Mouse (Mus musculus) midbrain, embryonic 10.5 days (tissue): ENCODE measurements around the gene Tsn. TPM values are rescaled to one million over a fixed set of nuclear protein-coding genes. Genes with fewer than 3 reads are reported as not detected.

Experiments used
- DNase-seq: peaks from one replicate; pipeline ENCODE4 v3.0.0-alpha.2; 2017; ENCODE audit warnings: low spot score
- H3K27ac ChIP-seq: fragments of 300-500 bp; sonication (generic); replicated peaks from 2 replicates; pipeline ENCODE4 v1.5.1; 2016; ENCODE audit warnings: mild to moderate bottlenecking
- H3K27me3 ChIP-seq: fragments of 300-500 bp; sonication (generic); 2 replicates; pipeline ENCODE4 v1.6.1; 2016; ENCODE audit warnings: low read depth, mild to moderate bottlenecking; ENCODE audit not compliant: poor library complexity, severe bottlenecking
- H3K36me3 ChIP-seq: fragments of 300-500 bp; sonication (generic); 2 replicates; pipeline ENCODE4 v1.6.1; 2016; ENCODE audit warnings: mild to moderate bottlenecking, moderate library complexity
- H3K4me1 ChIP-seq: fragments of 300-500 bp; sonication (generic); 2 replicates; pipeline ENCODE4 v1.6.1; 2016
- H3K4me3 ChIP-seq: fragments of 300-500 bp; sonication (generic); 2 replicates; pipeline ENCODE4 v1.5.1; 2016; ENCODE audit warnings: mild to moderate bottlenecking, moderate library complexity
- H3K9me3 ChIP-seq: fragments of 300-500 bp; sonication (generic); replicated peaks from 2 replicates; pipeline ENCODE4 v1.6.1; 2016; ENCODE audit warnings: mild to moderate bottlenecking
- WGBS: fragments of 180-500 bp; shearing (Covaris S2); methylation state at CpG from one replicate; pipeline ENCODE4 v1.1.7; 2016; 5-methylcytosine and 5-hydroxymethylcytosine counted together
- polyA plus RNA-seq: library from polyadenylated mRNA; unstranded; fragments of >200 nt; fragmentation: Nextera tagmentation; extraction: Ambion mirVana; gene quantifications from 2 replicates; pipeline ENCODE4 v1.2.1, GENCODE M21; 2016

The Tsn gene
- 403 and 418 TPM in 2 replicates for polyA plus RNA-seq

GRCm38 (mm10) chr1:118311622-118312326 lies at the start of gene Tsn:
Gene Tsn, minus strand, starts transcription at chr1:118311739.
- H3K36me3 ChIP-seq = peaks cover 16% of the 10 kb centered on the region
- H3K27ac ChIP-seq = peak within 1 kb of the TSS; percentile 90
- no peaks in the 10 kb centered on the region for H3K9me3 ChIP-seq
- peaks cover 9% of the 10 kb centered on the region for H3K4me1 ChIP-seq
- WGBS = 56% methylated on average over 12 of the region's 12 CpGs
- H3K4me3 ChIP-seq = peak within 1 kb of the TSS; percentile 81
- H3K27me3 ChIP-seq = no peaks in the 10 kb centered on the region
- no peak for DNase-seq

GRCm38 (mm10) chr1:118359071-118359761 lies 47.7 kb upstream of the Tsn start:
- 72% methylated on average over 6 of the region's 6 CpGs for WGBS
- Histone ChIP-seq H3K9me3 (no peaks in the 10 kb centered on the region), H3K4me3 (no peak overlapping the region), H3K4me1 (no peaks in the 10 kb centered on the region), H3K27ac (no peak overlapping the region), H3K27me3 (no peaks in the 10 kb centered on the region), H3K36me3 (no peaks in the 10 kb centered on the region)
- DNase-seq = no peak

GRCm38 (mm10) chr1:118349922-118350321 lies 38.4 kb upstream of the Tsn start:
- Histone ChIP-seq H3K9me3 (no peaks in the 10 kb centered on the region), H3K4me1 (no peaks in the 10 kb centered on the region), H3K27ac (no peak overlapping the region), H3K36me3 (no peaks in the 10 kb centered on the region), H3K4me3 (no peak overlapping the region), H3K27me3 (no peaks in the 10 kb centered on the region)
- WGBS = 84% methylated on average over 3 of the region's 3 CpGs
- DNase-seq = no peak

GRCm38 (mm10) chr1:118343649-118344435 lies 32.3 kb upstream of the Tsn start:
- Histone ChIP-seq H3K4me3 (no peak overlapping the region), H3K4me1 (peaks cover 8% of the 10 kb centered on the region), H3K27me3 (no peaks in the 10 kb centered on the region), H3K27ac (peak overlapping the region; percentile 28; the same call in 1 of the 2 replicates), H3K9me3 (no peaks in the 10 kb centered on the region), H3K36me3 (no peaks in the 10 kb centered on the region)
- DNase-seq = no peak
- 41% methylated on average over 6 of the region's 6 CpGs for WGBS

- WGBS = 83% methylated on average over 5 of the region's 5 CpGs
- Histone ChIP-seq H3K9me3 (no peaks in the 10 kb centered on the region), H3K27ac (no peak overlapping the region), H3K4me1 (no peaks in the 10 kb centered on the region), H3K4me3 (no peak overlapping the region), H3K27me3 (no peaks in the 10 kb centered on the region), H3K36me3 (peaks cover 33% of the 10 kb centered on the region)
- DNase-seq = no peak
Observed at GRCm38 (mm10) chr1:118337921-118338320, 26.4 kb upstream of the Tsn start.

- no peaks in the 10 kb centered on the region for H3K9me3 ChIP-seq
- H3K4me1 ChIP-seq = no peaks in the 10 kb centered on the region
- no peak overlapping the region for H3K27ac ChIP-seq
- no peak for DNase-seq
- no peak overlapping the region for H3K4me3 ChIP-seq
- peaks cover 54% of the 10 kb centered on the region for H3K36me3 ChIP-seq
- H3K27me3 ChIP-seq = no peaks in the 10 kb centered on the region
Observed at GRCm38 (mm10) chr1:118335847-118336246, 24.3 kb upstream of the Tsn start.

- H3K4me3 ChIP-seq = no peak overlapping the region
- no peak for DNase-seq
- no peaks in the 10 kb centered on the region for H3K4me1 ChIP-seq
- no peaks in the 10 kb centered on the region for H3K27me3 ChIP-seq
- H3K27ac ChIP-seq = no peak overlapping the region
- WGBS = 86% methylated on average over 9 of the region's 9 CpGs
- no peaks in the 10 kb centered on the region for H3K9me3 ChIP-seq
- peaks cover 62% of the 10 kb centered on the region for H3K36me3 ChIP-seq
Observed at GRCm38 (mm10) chr1:118334749-118335713, 23.5 kb upstream of the Tsn start.

GRCm38 (mm10) chr1:118321661-118322201 lies 10.2 kb upstream of the Tsn start, which contains the start of gene Nifk:
Gene Nifk, plus strand, starts transcription at chr1:118321839.
- peak within 1 kb of the TSS; percentile 93 for H3K4me3 ChIP-seq
- H3K9me3 ChIP-seq = no peaks in the 10 kb centered on the region
- H3K27ac ChIP-seq = peak within 1 kb of the TSS; percentile 85
- peaks cover 31% of the 10 kb centered on the region for H3K36me3 ChIP-seq
- no peaks in the 10 kb centered on the region for H3K27me3 ChIP-seq
- peak; percentile 94 for DNase-seq
- WGBS = under 1% methylated on average over 37 of the region's 37 CpGs
- peaks cover 11% of the 10 kb centered on the region for H3K4me1 ChIP-seq

- DNase-seq = peak; percentile 35
- 66% methylated on average over 2 of the region's 2 CpGs for WGBS
Observed at GRCm38 (mm10) chr1:118320696-118321095, 9.2 kb upstream of the Tsn start.

GRCm38 (mm10) chr1:118310780-118311621 lies 538 bp downstream of the Tsn start:
- Histone ChIP-seq H3K27me3 (no peaks in the 10 kb centered on the region), H3K27ac (peak overlapping the region; percentile 90), H3K36me3 (peaks cover 23% of the 10 kb centered on the region), H3K4me3 (peak overlapping the region; percentile 81), H3K9me3 (no peaks in the 10 kb centered on the region), H3K4me1 (peaks cover 9% of the 10 kb centered on the region)
- under 1% methylated on average over 67 of the region's 67 CpGs for WGBS
- peak; percentile 93 for DNase-seq

More at GRCm38 (mm10) chr1:118320696-118321095, 9.2 kb upstream of the Tsn start:
- H3K36me3 ChIP-seq = peaks cover 23% of the 10 kb centered on the region
- H3K27ac ChIP-seq = no peak overlapping the region
- no peaks in the 10 kb centered on the region for H3K9me3 ChIP-seq
- H3K4me1 ChIP-seq = peaks cover 11% of the 10 kb centered on the region
- no peaks in the 10 kb centered on the region for H3K27me3 ChIP-seq
- H3K4me3 ChIP-seq = no peak overlapping the region

- no peak overlapping the region for H3K4me3 ChIP-seq
- H3K4me1 ChIP-seq = no peaks in the 10 kb centered on the region
- H3K9me3 ChIP-seq = no peaks in the 10 kb centered on the region
- DNase-seq = peak; percentile 7
- H3K27ac ChIP-seq = no peak overlapping the region
- 94% methylated on average over 2 of the region's 2 CpGs for WGBS
- H3K36me3 ChIP-seq = peaks cover 87% of the 10 kb centered on the region
- no peaks in the 10 kb centered on the region for H3K27me3 ChIP-seq
Observed at GRCm38 (mm10) chr1:118297719-118298118, 13.8 kb downstream of the Tsn start.
